Mouse (Mus musculus) T-helper 2 cell (primary cell): ENCODE measurements at regions not wholly inside any gene's neighbourhood (a gene's known extent, or its start where the extent isn't known, plus 50 kb on each side); places are given as distances from the start of the nearest gene placed in this dataset.

Source experiments
- in situ Hi-C: fragments of 300-600 bp; cut with MboI, MseI; formaldehyde crosslinking; loops from one replicate; pipeline ENCODE4 v1.15.1; 2025; ENCODE audit warnings: high pct_unique_total_duplicates

DNA sequence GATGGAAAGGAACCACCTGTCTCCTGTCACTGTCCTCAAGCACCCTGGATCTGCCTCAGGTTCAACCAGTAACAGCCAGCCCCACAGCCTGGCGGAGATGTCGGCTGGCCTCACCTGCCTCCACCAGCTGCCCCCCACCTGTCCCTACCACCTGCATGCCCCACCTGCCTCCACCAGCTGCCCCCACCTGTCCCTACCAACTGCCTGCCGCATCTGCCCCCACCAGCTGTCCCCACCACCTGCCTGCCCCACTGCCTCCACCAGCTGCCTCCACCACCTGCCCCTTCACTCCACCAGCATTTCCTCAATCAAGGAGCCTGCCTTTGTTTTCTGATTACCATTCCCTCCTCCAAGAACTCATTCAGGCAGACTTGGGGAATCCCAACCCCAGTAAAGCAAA is 68.9 kb upstream of the Smyd2 start:
- in situ Hi-C loops = no loop called here

DNA sequence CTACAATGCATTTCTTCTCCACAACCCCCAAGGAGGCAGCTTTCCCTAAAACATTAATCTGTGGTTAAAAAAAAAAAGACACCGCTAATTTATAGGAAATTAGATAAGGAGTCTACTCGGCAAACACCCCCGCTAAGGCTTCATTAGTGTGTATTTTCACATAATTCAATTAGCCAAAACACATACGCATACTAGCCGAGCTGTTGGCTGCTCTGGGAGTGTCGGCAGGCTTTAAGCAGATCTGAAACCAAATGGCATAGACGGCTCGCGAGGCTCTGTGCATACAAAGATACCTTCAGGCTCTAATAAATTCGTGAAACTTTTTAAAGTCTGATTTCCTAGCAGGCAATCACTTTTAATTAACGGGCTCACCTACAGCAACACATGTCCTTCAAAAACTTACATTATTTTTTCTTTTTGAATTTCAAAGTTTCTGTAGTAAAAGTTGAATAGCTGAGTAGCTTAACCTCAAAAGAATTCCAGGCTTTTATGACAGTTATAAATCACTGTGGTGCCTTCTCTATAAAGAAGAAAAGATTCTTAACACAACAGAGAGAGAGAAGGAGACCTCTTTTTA is 68.0 kb upstream of the Smyd2 start:
- in situ Hi-C loops = no loop called here

DNA sequence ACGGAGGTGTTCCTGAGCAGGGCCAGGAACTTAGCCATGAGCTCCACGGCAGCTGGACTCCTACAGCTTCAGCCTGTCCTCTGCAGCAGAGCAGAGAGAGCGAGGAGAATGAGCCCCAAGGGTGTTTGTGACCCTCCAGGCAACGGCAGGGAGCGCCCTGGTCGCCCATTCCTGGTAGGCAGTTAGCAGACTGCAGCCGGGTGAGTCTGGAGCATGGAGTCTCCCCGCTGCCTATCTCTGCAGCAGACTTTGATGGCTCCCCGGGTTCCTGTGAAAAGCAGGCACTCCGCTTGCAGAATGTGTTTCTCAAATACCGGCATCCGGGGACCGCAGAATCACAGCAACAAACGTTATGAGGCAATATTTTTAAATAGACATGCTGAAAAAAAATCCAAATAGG is 67.2 kb upstream of the Smyd2 start:
- in situ Hi-C loops = no loop called here

GRCm38 (mm10) chr1:189988864-189989263 is 66.7 kb upstream of the Smyd2 start:
- in situ Hi-C loops = no loop called here

DNA sequence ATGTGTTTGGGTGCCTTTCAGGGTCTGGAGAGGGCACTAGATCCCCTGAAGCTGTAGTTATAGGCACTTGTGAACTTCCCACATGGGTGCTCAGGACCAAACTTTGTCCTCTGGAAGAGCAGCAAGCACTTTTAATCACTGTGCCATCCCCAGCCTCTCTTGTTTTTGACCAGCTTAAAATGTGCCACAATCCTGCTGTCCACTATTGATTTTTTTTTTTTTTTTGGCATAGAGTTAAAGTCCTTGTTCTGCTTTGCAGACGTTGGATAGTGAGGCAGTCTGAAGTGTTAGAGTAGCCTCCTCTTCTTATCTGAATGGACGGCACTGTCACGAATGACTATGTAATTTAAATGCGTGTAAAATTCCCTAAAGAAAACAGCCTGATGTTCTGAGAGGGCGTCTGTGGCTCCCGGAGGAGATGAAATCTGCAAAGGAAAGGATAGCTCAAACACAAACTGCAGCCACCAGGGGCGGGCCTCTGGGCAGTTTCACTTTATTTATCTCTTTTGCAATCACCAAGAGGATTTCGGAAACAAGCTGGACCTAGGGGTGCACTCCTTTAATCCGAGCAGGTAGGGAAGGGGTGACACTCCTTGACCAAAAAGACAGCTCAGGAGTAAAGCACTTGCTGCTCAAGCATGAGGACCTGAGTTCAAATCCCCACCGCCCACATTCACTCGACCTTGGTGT is 63.5 kb upstream of the Smyd2 start:
- in situ Hi-C loops = no loop called here

- in situ Hi-C loops = loop anchor here (5.0 kb wide), 2 partner anchors 51 to 106 kb away; no protein-coding TSS in a partner anchor
These were observed 56.1 kb upstream of the Smyd2 start for GRCm38 (mm10) chr1:189978244-189978643.

DNA sequence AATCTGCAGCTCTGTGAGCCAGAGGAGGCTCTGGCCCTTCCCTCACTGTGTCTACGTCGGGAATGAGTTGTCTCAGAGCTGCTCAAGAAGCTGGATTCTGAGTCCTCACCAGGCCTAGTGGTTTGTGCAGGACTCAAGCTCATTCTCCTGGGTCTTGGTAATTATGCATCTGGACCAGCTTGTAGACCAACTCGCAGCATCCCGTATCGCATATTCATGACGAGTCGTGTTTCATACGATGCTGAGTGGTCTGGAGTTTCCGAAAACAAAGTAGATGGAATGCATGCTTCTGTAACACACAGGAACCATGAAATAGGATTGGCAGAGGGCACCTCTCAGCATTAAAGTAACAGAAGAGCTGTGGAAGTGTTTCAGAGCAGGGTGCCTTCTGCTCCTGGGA is 53.5 kb upstream of the Smyd2 start:
- in situ Hi-C loops = loop anchor here (5.0 kb wide), 2 partner anchors 48 to 103 kb away; no protein-coding TSS in a partner anchor

DNA sequence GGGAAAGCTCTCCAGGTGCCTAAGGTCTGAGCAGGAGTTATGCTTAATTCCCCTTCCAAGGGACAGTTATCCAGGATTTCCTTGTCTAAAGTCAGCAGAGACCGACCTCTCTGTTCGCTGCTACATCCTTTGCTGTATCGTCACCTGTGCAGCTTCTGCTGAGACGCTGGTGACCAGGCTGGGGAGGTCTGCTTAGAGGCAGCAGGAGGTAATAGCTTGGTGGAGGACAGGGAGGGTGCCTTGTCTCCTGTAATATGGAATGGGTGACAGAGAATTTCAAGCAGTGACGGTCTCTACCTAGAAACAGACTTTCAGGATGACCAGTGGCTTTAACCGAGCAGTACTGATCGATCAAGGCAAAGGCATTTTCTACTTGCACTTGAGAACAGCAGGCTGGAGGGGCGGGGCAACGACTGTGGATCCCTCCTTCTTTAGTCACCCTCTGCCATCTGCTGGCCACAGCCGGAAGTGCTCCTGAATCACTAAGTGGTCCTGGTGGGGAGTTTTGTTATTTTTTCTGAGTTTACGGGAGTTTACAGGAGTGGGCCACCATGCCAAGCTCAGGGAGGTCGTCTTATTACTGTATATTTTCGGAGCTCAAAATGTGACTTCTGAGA is 50.7 kb upstream of the Smyd2 start:
- in situ Hi-C loops = loop anchor here (5.0 kb wide), 1 partner anchor 271 kb away; no protein-coding TSS in a partner anchor
